Mouse (Mus musculus): ENCODE measurements around the gene Gpr146. TPM values are rescaled to one million over a fixed set of nuclear protein-coding genes. Genes with fewer than 3 reads are reported as not detected.
A peak's percentile ranks its signal among the peaks of the same experiment; 100 is the strongest.

Gpr146 gene
- polyA plus RNA-seq, 1 experiment from 2014 or later = 1.9 TPM

- WGBS = 78% methylated on average over 6 of the region's 6 CpGs
- H3K9me3 ChIP-seq = no peaks in the 10 kb centered on the region
- no peaks in the 10 kb centered on the region for H3K36me3 ChIP-seq
- H3K27me3 ChIP-seq = no peaks in the 10 kb centered on the region
- no peak overlapping the region for H3K27ac ChIP-seq
- no peak overlapping the region for H3K9ac ChIP-seq
- H3K4me3 ChIP-seq = no peak overlapping the region
- ATAC-seq (ENCODE audit: insufficient number of reproducible peaks, insufficient read depth, low FRiP score, low TSS enrichment) = no peak
- H3K4me1 ChIP-seq = peaks cover 40% of the 10 kb centered on the region
- no peak overlapping the region for H3K4me2 ChIP-seq (replicated peaks)
Observed at GRCm38 (mm10) chr5:139373889-139374444, 3.5 kb upstream of the Gpr146 start.

- H3K9ac ChIP-seq = no peak overlapping the region
- peaks cover 45% of the 10 kb centered on the region for H3K4me1 ChIP-seq
- H3K36me3 ChIP-seq = no peaks in the 10 kb centered on the region
- H3K4me3 ChIP-seq = no peak overlapping the region
- H3K4me2 ChIP-seq (replicated peaks) = no peak overlapping the region
- no peaks in the 10 kb centered on the region for H3K9me3 ChIP-seq
- 76% methylated on average over 2 of the region's 2 CpGs for WGBS
- no peak overlapping the region for H3K27ac ChIP-seq
- ATAC-seq (ENCODE audit: insufficient number of reproducible peaks, insufficient read depth, low FRiP score, low TSS enrichment) = no peak
- no peaks in the 10 kb centered on the region for H3K27me3 ChIP-seq
Observed at GRCm38 (mm10) chr5:139374841-139375240, 2.7 kb upstream of the Gpr146 start.

- H3K4me1 ChIP-seq = peaks cover 26% of the 10 kb centered on the region
- H3K36me3 ChIP-seq = no peaks in the 10 kb centered on the region
- WGBS = 84% methylated on average over 7 of the region's 7 CpGs
- H3K27ac ChIP-seq = peak overlapping the region; percentile 73; the same call in 1 of the 2 replicates
- H3K9ac ChIP-seq = no peak overlapping the region
- H3K4me2 ChIP-seq (replicated peaks) = no peak overlapping the region
- H3K4me3 ChIP-seq = no peak overlapping the region
- no peaks in the 10 kb centered on the region for H3K9me3 ChIP-seq
- H3K27me3 ChIP-seq = no peaks in the 10 kb centered on the region
- no peak for ATAC-seq (ENCODE audit: insufficient number of reproducible peaks, insufficient read depth, low FRiP score, low TSS enrichment)
Observed at GRCm38 (mm10) chr5:139378271-139378556, 717 bp downstream of the Gpr146 start.

GRCm38 (mm10) chr5:139378986-139379629 lies 1.6 kb downstream of the Gpr146 start:
- ATAC-seq (ENCODE audit: insufficient number of reproducible peaks, insufficient read depth, low FRiP score, low TSS enrichment) = no peak
- Histone ChIP-seq H3K27ac (peak overlapping the region; percentile 41; the same call in 1 of the 2 replicates), H3K9me3 (no peaks in the 10 kb centered on the region), H3K4me1 (peaks cover 26% of the 10 kb centered on the region), H3K9ac (no peak overlapping the region), H3K4me3 (no peak overlapping the region), H3K36me3 (no peaks in the 10 kb centered on the region), H3K27me3 (no peaks in the 10 kb centered on the region), H3K4me2 (replicated peaks) (no peak overlapping the region)
- 50% methylated on average over 21 of the region's 21 CpGs for WGBS

- peak overlapping the region; percentile 87 for H3K4me2 ChIP-seq (replicated peaks)
- peak overlapping the region; percentile 12; the same call in 1 of the 2 replicates for H3K27ac ChIP-seq
- peaks cover 26% of the 10 kb centered on the region for H3K4me1 ChIP-seq
- no peak for ATAC-seq (ENCODE audit: insufficient number of reproducible peaks, insufficient read depth, low FRiP score, low TSS enrichment)
- peak overlapping the region; percentile 58 for H3K9ac ChIP-seq
- peak overlapping the region; percentile 52 for H3K4me3 ChIP-seq
- 27% methylated on average over 8 of the region's 8 CpGs for WGBS
- H3K36me3 ChIP-seq = no peaks in the 10 kb centered on the region
- H3K9me3 ChIP-seq = no peaks in the 10 kb centered on the region
- no peaks in the 10 kb centered on the region for H3K27me3 ChIP-seq
Observed at GRCm38 (mm10) chr5:139379771-139380384, 2.4 kb downstream of the Gpr146 start.

- Histone ChIP-seq H3K36me3 (no peaks in the 10 kb centered on the region), H3K9ac (peak overlapping the region; percentile 58), H3K27ac (peak overlapping the region; percentile 30; the same call in 1 of the 2 replicates), H3K9me3 (no peaks in the 10 kb centered on the region), H3K4me1 (peaks cover 26% of the 10 kb centered on the region), H3K4me3 (peak overlapping the region; percentile 52), H3K4me2 (replicated peaks) (peak overlapping the region; percentile 87), H3K27me3 (no peaks in the 10 kb centered on the region)
- ATAC-seq (ENCODE audit: insufficient number of reproducible peaks, insufficient read depth, low FRiP score, low TSS enrichment) = peak; percentile 62
- WGBS = 2% methylated on average over 72 of the region's 73 CpGs
Observed at GRCm38 (mm10) chr5:139380385-139381248, 3.1 kb downstream of the Gpr146 start.

GRCm38 (mm10) chr5:139381586-139382513 lies 4.4 kb downstream of the Gpr146 start:
- Histone ChIP-seq H3K9me3 (no peaks in the 10 kb centered on the region), H3K4me2 (replicated peaks) (peak overlapping the region; percentile 87; the same call in 1 of the 2 replicates), H3K27ac (no peak overlapping the region; the same call in 1 of the 2 replicates), H3K36me3 (no peaks in the 10 kb centered on the region), H3K4me3 (no peak overlapping the region), H3K4me1 (peaks cover 26% of the 10 kb centered on the region), H3K27me3 (no peaks in the 10 kb centered on the region), H3K9ac (no peak overlapping the region)
- ATAC-seq (ENCODE audit: insufficient number of reproducible peaks, insufficient read depth, low FRiP score, low TSS enrichment) = no peak
- WGBS = 82% methylated on average over 18 of the region's 18 CpGs

- Histone ChIP-seq H3K4me3 (no peak overlapping the region), H3K27me3 (no peaks in the 10 kb centered on the region), H3K9me3 (no peaks in the 10 kb centered on the region), H3K4me2 (replicated peaks) (no peak overlapping the region), H3K4me1 (peaks cover 23% of the 10 kb centered on the region), H3K27ac (peak overlapping the region; percentile 37; the same call in 1 of the 2 replicates), H3K36me3 (no peaks in the 10 kb centered on the region), H3K9ac (no peak overlapping the region)
- ATAC-seq (ENCODE audit: insufficient number of reproducible peaks, insufficient read depth, low FRiP score, low TSS enrichment) = no peak
- 77% methylated on average over 8 of the region's 8 CpGs for WGBS
Observed at GRCm38 (mm10) chr5:139382760-139383159, 5.3 kb downstream of the Gpr146 start.

GRCm38 (mm10) chr5:139383234-139383633 lies 5.7 kb downstream of the Gpr146 start:
- Histone ChIP-seq H3K27me3 (no peaks in the 10 kb centered on the region), H3K4me1 (peaks cover 23% of the 10 kb centered on the region), H3K9me3 (no peaks in the 10 kb centered on the region), H3K36me3 (no peaks in the 10 kb centered on the region), H3K4me3 (no peak overlapping the region), H3K9ac (no peak overlapping the region), H3K4me2 (replicated peaks) (no peak overlapping the region), H3K27ac (no peak overlapping the region)
- no peak for ATAC-seq (ENCODE audit: insufficient number of reproducible peaks, insufficient read depth, low FRiP score, low TSS enrichment)
- WGBS = 88% methylated on average over 9 of the region's 9 CpGs

- WGBS = 74% methylated on average over 10 of the region's 10 CpGs
- H3K4me1 ChIP-seq = peaks cover 23% of the 10 kb centered on the region
Observed at GRCm38 (mm10) chr5:139384531-139384930, 7.0 kb downstream of the Gpr146 start.

GRCm38 (mm10) chr5:139386047-139386446 lies 8.6 kb downstream of the Gpr146 start:
- H3K9me3 ChIP-seq = no peaks in the 10 kb centered on the region
- H3K36me3 ChIP-seq = no peaks in the 10 kb centered on the region
- no peak overlapping the region for H3K4me3 ChIP-seq
- no peak overlapping the region for H3K4me2 ChIP-seq (replicated peaks)
- no peak for ATAC-seq (ENCODE audit: insufficient number of reproducible peaks, insufficient read depth, low FRiP score, low TSS enrichment)
- peaks cover 29% of the 10 kb centered on the region for H3K4me1 ChIP-seq
- no peaks in the 10 kb centered on the region for H3K27me3 ChIP-seq
- no peak overlapping the region for H3K9ac ChIP-seq
- no peak overlapping the region for H3K27ac ChIP-seq
- WGBS = 94% methylated on average over 5 of the region's 5 CpGs

More at GRCm38 (mm10) chr5:139384531-139384930, 7.0 kb downstream of the Gpr146 start:
- Histone ChIP-seq H3K36me3 (no peaks in the 10 kb centered on the region), H3K9ac (no peak overlapping the region), H3K9me3 (no peaks in the 10 kb centered on the region), H3K4me2 (replicated peaks) (no peak overlapping the region), H3K27ac (no peak overlapping the region; the same call in 1 of the 2 replicates), H3K27me3 (no peaks in the 10 kb centered on the region), H3K4me3 (no peak overlapping the region)
- ATAC-seq (ENCODE audit: insufficient number of reproducible peaks, insufficient read depth, low FRiP score, low TSS enrichment) = no peak
